Mouse (Mus musculus) MEL (cell line): ENCODE results near the gene Gm10837.

Experiments
- BHLHE40 ChIP-seq: IDR thresholded peaks from 2 replicates; pipeline ENCODE4 v1.6.1; 2012; ENCODE audit warnings: low read depth, mild to moderate bottlenecking, inconsistent platforms, low read length, improper control_type of control experiment, borderline replicate concordance
- CTCF ChIP-seq, 3 experiments: IDR thresholded peaks in 2 of 3; conservative IDR thresholded peaks in 1 of 3; 2 replicates each; pipeline ENCODE4 v1.5.1; 2011 to 2012; ENCODE audit warnings: low read length in 3 of 3, low read depth in 2 of 3, mild to moderate bottlenecking in 2 of 3, improper control_type of control experiment in 1 of 3, inconsistent platforms in 1 of 3, mixed read lengths in 1 of 3, moderate library complexity in 1 of 3; ENCODE audit not compliant: control insufficient read depth in 1 of 3, insufficient read depth in 1 of 3, poor library complexity in 1 of 3, severe bottlenecking in 1 of 3
- ELF1 ChIP-seq: IDR thresholded peaks from 2 replicates; pipeline ENCODE4 v1.6.1; 2014; ENCODE audit warnings: low read depth, mild to moderate bottlenecking, inconsistent platforms, low read length, improper control_type of control experiment, moderate library complexity
- EP300 ChIP-seq, 2 experiments: IDR thresholded peaks; 2 replicates each; pipeline ENCODE4 v1.6.1; 2011; ENCODE audit warnings: improper control_type of control experiment in 2 of 2, low read length in 2 of 2, low read depth in 1 of 2, mild to moderate bottlenecking in 1 of 2
- KAT2A ChIP-seq: conservative IDR thresholded peaks from 2 replicates; pipeline ENCODE4 v1.6.1; 2012; ENCODE audit warnings: low read depth, low read length, improper control_type of control experiment, inconsistent platforms
- MAX ChIP-seq: IDR thresholded peaks from 2 replicates; pipeline ENCODE4 v1.6.1; 2011; ENCODE audit warnings: low read length, improper control_type of control experiment
- POLR2AphosphoS2 ChIP-seq: IDR thresholded peaks from 2 replicates; pipeline ENCODE4 v1.6.1; 2011; ENCODE audit warnings: low read length, improper control_type of control experiment
- RAD21 ChIP-seq: IDR thresholded peaks from 2 replicates; pipeline ENCODE4 v1.6.1; 2011; ENCODE audit warnings: mild to moderate bottlenecking, low read depth, low read length, improper control_type of control experiment
- SIN3A ChIP-seq: IDR thresholded peaks from 2 replicates; pipeline ENCODE4 v1.6.1; 2012; ENCODE audit warnings: low read length, improper control_type of control experiment, inconsistent platforms
- SMC3 ChIP-seq: IDR thresholded peaks from 2 replicates; pipeline ENCODE4 v1.6.1; 2011; ENCODE audit warnings: low read depth, low read length, improper control_type of control experiment
- TCF12 ChIP-seq: IDR thresholded peaks from 2 replicates; pipeline ENCODE4 v1.6.1; 2014; ENCODE audit warnings: low read depth, mild to moderate bottlenecking, inconsistent platforms, low read length, improper control_type of control experiment, moderate library complexity
- USF1 ChIP-seq: IDR thresholded peaks from 2 replicates; pipeline ENCODE4 v1.6.1; 2014; ENCODE audit warnings: low read depth, mild to moderate bottlenecking, inconsistent platforms, low read length, improper control_type of control experiment, moderate library complexity

DNA sequence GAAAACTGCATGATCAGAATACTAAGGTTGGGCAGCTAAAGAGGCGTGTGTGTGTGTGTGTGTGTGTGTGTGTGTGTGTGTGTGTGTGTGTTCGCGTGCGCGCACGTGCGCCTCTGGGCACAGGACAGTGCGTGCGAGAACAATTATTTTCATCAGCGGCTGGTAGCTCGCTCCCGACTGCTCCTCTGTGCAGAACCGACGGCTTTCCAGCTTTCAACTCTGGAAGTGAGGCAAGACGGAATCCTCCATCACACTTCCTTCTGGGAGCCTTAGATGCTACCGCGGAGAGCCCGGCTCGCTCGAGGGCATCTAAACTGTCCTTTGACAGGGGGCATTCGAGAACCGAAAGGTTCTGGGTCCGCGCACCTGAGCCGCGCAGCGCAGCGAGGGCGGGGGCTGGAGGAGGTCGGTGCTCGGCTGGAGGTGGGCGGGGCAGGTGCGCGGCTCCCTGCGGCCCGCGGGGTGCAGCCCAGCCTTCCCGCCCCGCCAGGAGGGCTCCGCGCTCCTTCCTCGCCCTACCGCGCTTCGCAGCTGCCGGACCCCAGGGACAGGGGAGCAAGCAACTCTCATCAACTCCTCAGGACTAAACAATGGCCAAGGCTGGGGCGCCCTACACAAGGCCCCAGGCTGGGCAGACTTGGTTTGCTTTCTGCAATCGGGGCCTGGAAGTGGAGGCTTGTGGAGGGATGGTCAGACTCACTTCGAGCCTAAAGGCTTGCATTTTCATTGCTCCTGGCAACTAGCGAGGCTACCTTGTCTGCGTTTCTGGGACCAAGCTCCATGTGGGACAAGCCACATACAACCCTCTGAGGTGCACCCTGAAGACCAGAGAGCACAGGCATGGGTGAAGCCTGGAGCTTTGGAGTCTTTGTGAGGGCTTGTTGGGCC is at the start of gene Gm10837:
- TF ChIP-seq ELF1 (no peak), EP300 (IDR thresholded peaks at IDR 0.05; ENCODE audit: low read depth in 1 of 2, low read length in 2 of 2) (no peak), SMC3 (no peak), RAD21 (no peak), USF1 (no peak), POLR2AphosphoS2 (no peak), CTCF (IDR thresholded peaks at IDR 0.05 in 2 of 3, conservative IDR thresholded peaks at IDR 0.05 in 1 of 3; ENCODE audit: control insufficient read depth in 1 of 3, insufficient read depth in 1 of 3, low read depth in 2 of 3, low read length in 3 of 3, poor library complexity in 1 of 3, severe bottlenecking in 1 of 3) (no peak), BHLHE40 (no peak), MAX (no peak), KAT2A (no peak), TCF12 (no peak), SIN3A (no peak)
